Mouse (Mus musculus) embryonic facial prominence, embryonic 13.5 days (tissue): Measurements from ENCODE around the gene Rrp15. TPM values are rescaled to one million over a fixed set of nuclear protein-coding genes. Genes with fewer than 3 reads are reported as not detected.
"Not testable (repeated sequence)": the region's sequence is repeated elsewhere in the genome, so short reads cannot be mapped to it uniquely, and the experiment has no call there.

Experiments used
- ATAC-seq: fragments of 200-750 bp; cut with Nextera tagmentation; 2 replicates; pipeline ENCODE4 v1.8.0; 2017; ENCODE audit warnings: low read depth; ENCODE audit not compliant: insufficient number of reproducible peaks, insufficient read depth, low FRiP score, low TSS enrichment
- H3K27ac ChIP-seq: fragments of 300-500 bp; sonication (generic); 2 replicates; pipeline ENCODE4 v1.5.1; 2015; ENCODE audit warnings: moderate library complexity, mild to moderate bottlenecking, inconsistent platforms
- H3K27me3 ChIP-seq: fragments of 300-500 bp; sonication (generic); 2 replicates; pipeline ENCODE4 v1.6.1; 2015; ENCODE audit warnings: mild to moderate bottlenecking, inconsistent platforms
- H3K36me3 ChIP-seq: fragments of 300-500 bp; sonication (generic); 2 replicates; pipeline ENCODE4 v1.6.1; 2015; ENCODE audit warnings: mild to moderate bottlenecking, inconsistent platforms
- H3K4me1 ChIP-seq: fragments of 300-500 bp; sonication (generic); 2 replicates; pipeline ENCODE4 v1.6.1; 2015; ENCODE audit warnings: inconsistent platforms
- H3K4me2 ChIP-seq: fragments of 300-500 bp; sonication (generic); 2 replicates; pipeline ENCODE4 v1.6.1; 2015; ENCODE audit warnings: moderate library complexity, mild to moderate bottlenecking, inconsistent platforms
- H3K4me3 ChIP-seq: fragments of 300-500 bp; sonication (generic); 2 replicates; pipeline ENCODE4 v1.5.1; 2015; ENCODE audit warnings: mild to moderate bottlenecking, inconsistent platforms
- H3K9ac ChIP-seq: fragments of 300-500 bp; sonication (generic); 2 replicates; pipeline ENCODE4 v1.6.1; 2015; ENCODE audit warnings: mild to moderate bottlenecking, inconsistent platforms
- H3K9me3 ChIP-seq: fragments of 300-500 bp; sonication (generic); 2 replicates; pipeline ENCODE4 v1.6.1; 2016; ENCODE audit warnings: inconsistent platforms
- WGBS: fragments of 180-500 bp; shearing (Covaris S2); methylation state at CpG from one replicate; pipeline ENCODE4 v1.1.7; 2015; ENCODE audit warnings: mixed read lengths; 5-methylcytosine and 5-hydroxymethylcytosine counted together
- polyA plus RNA-seq: library from polyadenylated mRNA; unstranded; fragments of >200 nt; fragmentation: Nextera tagmentation; extraction: Ambion mirVana; gene quantifications from 2 replicates; pipeline ENCODE4 v1.2.1, GENCODE M21; 2015

Rrp15 gene
- polyA plus RNA-seq = 67.8 and 69.3 TPM in 2 replicates

DNA sequence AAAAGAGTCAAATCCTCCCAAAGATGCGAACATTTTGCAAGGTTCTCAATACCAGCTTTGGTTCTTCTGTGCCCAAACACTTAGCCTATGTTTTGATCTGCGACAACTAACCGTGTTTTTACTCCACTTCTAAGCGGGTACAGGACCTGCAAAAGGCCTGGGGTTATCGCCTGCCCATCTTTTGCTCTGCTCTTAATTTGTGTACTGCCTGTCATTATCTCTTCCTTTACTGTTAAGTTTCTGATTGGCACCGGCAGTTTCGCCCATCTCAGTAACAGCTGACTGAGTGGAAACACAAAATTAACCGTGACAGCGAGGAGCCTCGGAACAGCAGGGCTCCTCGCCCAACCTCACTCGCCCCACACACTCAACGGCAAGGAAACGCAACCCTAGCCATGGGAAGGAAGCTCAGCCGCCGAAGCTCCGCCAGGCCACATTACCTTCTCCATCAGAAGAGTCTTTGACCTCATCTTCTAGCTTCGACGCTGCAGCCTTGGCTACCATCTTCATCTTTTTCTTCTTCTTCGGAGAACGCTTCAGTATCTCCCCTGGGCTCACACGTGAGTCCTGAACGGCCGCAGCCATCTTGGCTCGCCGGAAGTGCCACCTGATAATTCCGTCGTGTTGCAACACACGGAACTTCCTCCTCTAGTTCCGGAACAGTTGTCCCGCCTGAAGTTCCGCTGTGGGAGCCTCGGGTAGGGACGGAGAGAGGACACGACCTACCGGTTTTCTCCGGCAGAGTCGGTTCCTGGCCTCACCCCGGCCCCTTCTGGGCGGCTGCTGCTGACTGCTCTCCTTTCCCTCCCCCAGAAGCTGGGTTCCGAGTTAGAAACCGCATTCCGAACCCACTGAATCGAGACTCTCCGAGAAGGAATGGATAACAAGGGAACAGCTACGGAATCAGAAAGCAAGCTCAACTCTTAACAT is at the start of gene Rrp15:
Gene Rrp15 (minus strand): TSS at position 635 of the 930 bp plus-strand sequence.
- peak within 1 kb of the TSS; percentile 83 for H3K4me3 ChIP-seq
- H3K4me2 ChIP-seq = peak within 1 kb of the TSS; percentile 92
- H3K4me1 ChIP-seq = peaks cover 19% of the 10 kb centered on the region
- under 1% methylated on average over 46 of the region's 46 CpGs for WGBS
- H3K27me3 ChIP-seq = no peaks in the 10 kb centered on the region
- H3K36me3 ChIP-seq = no peaks in the 10 kb centered on the region
- H3K9me3 ChIP-seq = no peaks in the 10 kb centered on the region
- peak within 1 kb of the TSS; percentile 85 for H3K27ac ChIP-seq
- peak; percentile 85; the same call in 1 of the 2 replicates for ATAC-seq
- H3K9ac ChIP-seq = peak within 1 kb of the TSS; percentile 83

- Histone ChIP-seq H3K36me3 (no peaks in the 10 kb centered on the region), H3K9ac (no peak overlapping the region), H3K27ac (no peak overlapping the region), H3K4me3 (no peak overlapping the region), H3K27me3 (0 out of 2 replicates have a peak, but pooled peaks cover 6% of the 10 kb centered on the region), H3K4me1 (no peaks in the 10 kb centered on the region), H3K9me3 (no peaks in the 10 kb centered on the region), H3K4me2 (no peak overlapping the region)
- WGBS = 52% methylated on average over 6 of the region's 6 CpGs
- ATAC-seq = no peak
Measured at GRCm38 (mm10) chr1:186797991-186798390, 48.8 kb upstream of the Rrp15 start.

DNA sequence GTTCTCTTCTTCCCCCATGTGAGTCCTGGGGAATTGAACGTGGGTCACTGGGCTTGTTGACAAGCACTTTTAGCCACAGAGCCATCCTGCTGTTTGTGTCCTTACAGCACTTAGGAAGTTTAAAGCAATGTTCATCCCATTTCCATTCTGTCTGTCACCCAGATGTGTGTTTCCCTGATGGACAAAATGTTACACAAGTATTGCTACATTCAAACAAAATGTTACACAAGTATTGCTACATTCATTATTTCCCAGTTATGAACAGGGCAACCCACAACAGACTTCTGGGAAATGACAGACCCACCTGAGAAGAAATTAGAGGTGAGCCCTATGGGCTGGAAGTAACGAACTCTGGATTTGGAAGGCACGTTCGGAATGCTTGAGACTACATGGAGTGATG is 36.2 kb upstream of the Rrp15 start:
- Histone ChIP-seq H3K9me3 (no peaks in the 10 kb centered on the region), H3K4me3 (no peak overlapping the region), H3K4me1 (peaks cover 7% of the 10 kb centered on the region), H3K27ac (no peak overlapping the region), H3K36me3 (no peaks in the 10 kb centered on the region), H3K9ac (no peak overlapping the region), H3K4me2 (no peak overlapping the region), H3K27me3 (no peaks in the 10 kb centered on the region)
- 83% methylated on average over 4 of the region's 4 CpGs for whole genome bisulfite sequencing
- ATAC-seq = no peak

DNA sequence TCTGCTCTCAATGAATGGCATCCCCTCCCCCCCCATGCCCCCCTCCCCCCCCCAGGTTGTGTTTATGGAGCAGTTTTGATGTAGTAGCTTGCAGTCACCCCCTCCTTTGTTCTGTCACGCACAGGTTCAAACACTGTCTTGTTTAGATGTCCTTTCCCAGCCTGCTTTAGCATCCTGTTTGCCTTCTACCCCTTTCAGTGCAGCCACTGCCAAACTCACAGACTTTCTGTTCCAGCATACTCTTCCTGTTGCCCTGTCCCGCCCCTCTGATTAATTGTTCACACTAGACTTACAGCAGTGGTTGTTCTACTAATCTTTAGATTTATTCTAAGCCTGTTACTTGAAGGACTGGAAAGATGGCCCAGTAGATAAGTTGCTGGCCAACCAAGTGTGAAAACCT is 31.7 kb upstream of the Rrp15 start:
- H3K4me3 ChIP-seq = no peak overlapping the region
- 0 out of 2 replicates have a peak, but pooled peaks cover 5% of the 10 kb centered on the region for H3K27me3 ChIP-seq
- peaks cover 19% of the 10 kb centered on the region for H3K4me1 ChIP-seq
- WGBS = 39% methylated on average over 2 of the region's 2 CpGs
- H3K27ac ChIP-seq = no peak overlapping the region
- no peaks in the 10 kb centered on the region for H3K36me3 ChIP-seq
- no peak for ATAC-seq
- H3K4me2 ChIP-seq = no peak overlapping the region; the same call in 1 of the 2 replicates
- no peak overlapping the region for H3K9ac ChIP-seq
- no peaks in the 10 kb centered on the region for H3K9me3 ChIP-seq

DNA sequence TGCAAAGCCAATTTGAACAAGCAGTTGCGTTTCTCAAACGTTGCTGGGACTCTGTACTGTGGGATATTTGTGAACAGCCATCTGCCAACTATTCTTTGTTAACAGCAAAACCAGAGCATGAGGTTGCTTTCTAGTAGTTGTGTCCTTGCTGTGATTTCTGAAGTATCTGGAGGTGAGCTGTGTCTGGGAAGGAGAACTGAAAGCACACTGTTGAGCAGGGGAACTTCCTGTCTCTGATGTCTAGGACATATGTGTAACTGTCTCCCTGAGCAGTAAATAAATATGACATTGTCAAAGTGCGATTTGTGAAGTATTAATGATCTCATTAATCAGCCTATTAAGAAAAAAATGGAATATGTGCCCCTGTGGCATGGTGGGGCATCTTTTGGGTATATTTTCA is 24.0 kb upstream of the Rrp15 start:
- Histone ChIP-seq H3K4me1 (no peaks in the 10 kb centered on the region), H3K4me3 (no peak overlapping the region), H3K4me2 (no peak overlapping the region), H3K27ac (no peak overlapping the region), H3K27me3 (0 out of 2 replicates have a peak, but pooled peaks cover 3% of the 10 kb centered on the region), H3K36me3 (no peaks in the 10 kb centered on the region), H3K9ac (no peak overlapping the region), H3K9me3 (no peaks in the 10 kb centered on the region)
- ATAC-seq = no peak
- WGBS = 65% methylated on average over 3 of the region's 3 CpGs

DNA sequence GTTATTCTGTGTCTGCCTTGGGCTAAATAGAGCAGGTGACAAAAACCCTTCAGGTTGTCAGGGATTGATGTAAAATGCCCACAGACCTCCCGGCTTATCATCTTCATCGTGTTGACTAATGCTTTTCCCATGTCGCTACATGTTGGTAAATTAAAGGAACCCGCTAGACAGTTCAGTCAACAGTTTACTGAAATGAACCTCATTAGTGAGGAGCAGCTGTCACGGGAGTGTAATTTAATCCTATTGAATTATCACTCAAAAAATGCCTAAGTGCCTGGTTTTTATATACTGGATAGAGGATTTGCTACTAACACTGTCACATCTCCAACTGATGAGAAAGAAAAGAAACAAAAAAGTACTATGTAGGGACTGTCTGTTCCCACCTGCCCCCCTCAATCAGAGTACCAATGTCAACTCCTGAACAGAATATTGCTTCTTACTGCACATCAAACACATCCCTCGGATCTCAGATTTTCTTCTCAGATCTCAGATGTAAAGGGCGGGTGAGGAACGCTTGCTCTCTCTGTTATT is 23.5 kb upstream of the Rrp15 start:
- H3K4me3 ChIP-seq = no peak overlapping the region
- no peak overlapping the region for H3K9ac ChIP-seq
- no peak for ATAC-seq
- no peaks in the 10 kb centered on the region for H3K27me3 ChIP-seq
- no peak overlapping the region for H3K27ac ChIP-seq
- no peak overlapping the region for H3K4me2 ChIP-seq
- H3K4me1 ChIP-seq = no peaks in the 10 kb centered on the region
- H3K36me3 ChIP-seq = no peaks in the 10 kb centered on the region
- H3K9me3 ChIP-seq = no peaks in the 10 kb centered on the region
- WGBS = 56% methylated on average over 8 of the region's 8 CpGs

GRCm38 (mm10) chr1:186772005-186772404 is 22.8 kb upstream of the Rrp15 start:
- H3K9ac ChIP-seq = no peak overlapping the region
- H3K4me2 ChIP-seq = no peak overlapping the region
- H3K9me3 ChIP-seq = no peaks in the 10 kb centered on the region
- ATAC-seq = no peak
- H3K4me3 ChIP-seq = no peak overlapping the region
- H3K27ac ChIP-seq = no peak overlapping the region
- no peaks in the 10 kb centered on the region for H3K27me3 ChIP-seq
- H3K36me3 ChIP-seq = no peaks in the 10 kb centered on the region
- no peaks in the 10 kb centered on the region for H3K4me1 ChIP-seq
- 40% methylated on average over 6 of the region's 6 CpGs for WGBS

- no peaks in the 10 kb centered on the region for H3K4me1 ChIP-seq
- WGBS = 71% methylated on average over 5 of the region's 5 CpGs
- no peak for ATAC-seq
Measured at GRCm38 (mm10) chr1:186770659-186771058, 21.5 kb upstream of the Rrp15 start.

GRCm38 (mm10) chr1:186768392-186768791 is 19.2 kb upstream of the Rrp15 start:
- Histone ChIP-seq H3K36me3 (no peaks in the 10 kb centered on the region), H3K27ac (no peak overlapping the region), H3K9me3 (no peaks in the 10 kb centered on the region), H3K4me1 (no peaks in the 10 kb centered on the region), H3K9ac (no peak overlapping the region), H3K4me3 (no peak overlapping the region), H3K27me3 (no peaks in the 10 kb centered on the region), H3K4me2 (no peak overlapping the region)
- WGBS = 86% methylated on average over 1 of the region's 1 CpGs
- no peak for ATAC-seq

More at GRCm38 (mm10) chr1:186770659-186771058, 21.5 kb upstream of the Rrp15 start:
- no peak overlapping the region for H3K9ac ChIP-seq
- no peak overlapping the region for H3K4me3 ChIP-seq
- H3K27me3 ChIP-seq = no peaks in the 10 kb centered on the region
- no peak overlapping the region for H3K27ac ChIP-seq
- H3K9me3 ChIP-seq = no peaks in the 10 kb centered on the region
- H3K36me3 ChIP-seq = no peaks in the 10 kb centered on the region
- H3K4me2 ChIP-seq = no peak overlapping the region

DNA sequence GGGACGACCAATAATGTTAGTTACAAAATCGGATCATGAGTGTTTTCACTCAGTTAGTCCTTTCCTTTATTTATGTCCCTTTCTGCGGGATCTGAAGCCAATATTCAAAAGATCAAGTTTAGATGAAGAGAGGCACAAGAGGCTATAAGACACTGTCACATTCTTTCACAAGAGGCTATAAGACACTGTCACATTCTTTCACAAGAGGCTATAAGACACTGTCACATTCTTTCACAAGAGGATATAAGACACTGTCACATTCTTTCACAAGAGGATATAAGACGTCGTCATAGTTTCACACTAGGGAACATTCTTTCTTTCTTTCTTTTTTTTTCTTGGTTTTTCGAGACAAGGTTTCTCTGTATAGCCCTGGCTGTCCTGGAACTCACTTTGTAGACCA is 14.3 kb upstream of the Rrp15 start:
- not testable (repeated sequence) for H3K27ac ChIP-seq, H3K4me1 ChIP-seq, H3K4me2 ChIP-seq, H3K9ac ChIP-seq, H3K9me3 ChIP-seq, H3K36me3 ChIP-seq, H3K4me3 ChIP-seq, ATAC-seq, H3K27me3 ChIP-seq
- 68% methylated on average over 6 of the region's 6 CpGs for WGBS

DNA sequence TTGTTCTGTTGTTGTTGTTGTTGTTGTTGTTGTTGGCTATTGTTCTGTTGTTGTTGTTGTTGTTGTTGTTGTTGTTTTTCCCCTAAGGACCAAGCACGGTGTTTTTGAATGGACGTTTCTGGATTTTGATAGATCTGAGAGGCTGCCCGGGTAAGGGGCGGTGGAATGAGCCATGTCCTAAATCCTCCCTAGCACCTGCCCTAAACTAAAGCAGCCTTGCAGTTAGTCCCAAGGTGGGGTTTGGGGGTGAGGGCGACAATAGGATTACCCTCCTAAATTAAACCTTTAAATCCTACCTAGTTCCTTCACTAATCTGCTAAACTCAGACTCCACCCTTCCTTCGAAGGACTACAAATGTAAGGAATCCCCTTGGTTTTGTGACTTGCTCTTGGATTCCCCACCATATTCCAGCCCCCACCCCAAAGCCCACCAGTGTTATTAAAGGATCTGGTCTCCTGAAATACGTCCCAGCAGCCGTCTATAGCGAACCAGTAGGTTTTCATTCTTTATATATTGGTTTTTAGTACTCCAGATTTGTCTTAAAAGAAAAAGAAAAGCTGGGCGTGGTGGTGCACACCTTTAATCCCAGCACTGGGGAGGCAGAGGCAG is 621 bp upstream of the Rrp15 start:
- Histone ChIP-seq H3K4me2 (peak overlapping the region; percentile 92), H3K4me3 (peak overlapping the region; percentile 83), H3K36me3 (no peaks in the 10 kb centered on the region), H3K27ac (peak overlapping the region; percentile 85), H3K9ac (peak overlapping the region; percentile 83), H3K4me1 (peaks cover 19% of the 10 kb centered on the region), H3K9me3 (no peaks in the 10 kb centered on the region), H3K27me3 (no peaks in the 10 kb centered on the region)
- no peak for ATAC-seq
- 35% methylated on average over 10 of the region's 10 CpGs for WGBS
